In genomic region chr5:65119918-65120317, GRCm38 (mm10) we compare ENCODE assay signal across 13 mouse cellular contexts. TPM values are rescaled to one million over a fixed set of nuclear protein-coding genes. Genes with fewer than 3 reads are reported as not detected.
DNase-seq lines count a peak whose midpoint lies in the region; ATAC-seq and TF ChIP-seq lines count a peak whose summit lies in the region.
"Had no signal": no experiment of that assay in that cellular context is flagged by ENCODE, and none has a peak within 500 bp of the region (broad histone marks: within the 10 kb centered on the region; RNA-seq: fewer than 3 reads in every experiment).

No protein-coding gene starts in this region.

- H3K27me3 ChIP-seq in heart, postnatal 0 days (ENCODE audit: control insufficient read depth, insufficient read depth, low read length): no peaks in the 10 kb centered on the region
- H3K27me3 ChIP-seq in forebrain, embryonic 16.5 days (replicated peaks; ENCODE audit: control insufficient read depth, insufficient read depth, low read length): no peaks in the 10 kb centered on the region
- H3K27me3 ChIP-seq: embryonic facial prominence, embryonic 12.5 days had no signal

- TF ChIP-seq EP300 in heart, postnatal 0 days (IDR thresholded peaks at IDR 0.05; ENCODE audit: low read depth): no peak

- H3K9ac ChIP-seq in heart, postnatal 0 days (replicated peaks; ENCODE audit: low read depth, low read length): no peak overlapping the region
- no peak overlapping the region for H3K9ac ChIP-seq in forebrain, embryonic 16.5 days (replicated peaks; ENCODE audit: low read depth, low read length)
- H3K9ac ChIP-seq: embryonic facial prominence, embryonic 12.5 days; forebrain, postnatal 0 days had no signal

- no peak overlapping the region for H3K4me3 ChIP-seq in heart, postnatal 0 days (ENCODE audit: low read depth, low read length)
- H3K4me3 ChIP-seq in forebrain, embryonic 16.5 days (replicated peaks; ENCODE audit: low read length): no peak overlapping the region
- H3K4me3 ChIP-seq: embryonic facial prominence, embryonic 12.5 days had no signal

- H3K4me2 ChIP-seq in heart, postnatal 0 days (ENCODE audit: low read depth, low read length): no peak overlapping the region
- H3K4me2 ChIP-seq in forebrain, embryonic 16.5 days (ENCODE audit: low read length): no peak overlapping the region
- H3K4me2 ChIP-seq: embryonic facial prominence, embryonic 12.5 days had no signal

- intact Hi-C loops in heart, postnatal 10 days (cut with DNase I): no loop called here

- H3K27ac ChIP-seq in heart, postnatal 0 days (ENCODE audit: low read depth): peak overlapping the region; percentile 44
- H3K27ac ChIP-seq in forebrain, embryonic 16.5 days (ENCODE audit: low read length): no peak overlapping the region
- H3K27ac ChIP-seq: embryonic facial prominence, embryonic 12.5 days had no signal

- H3K9me3 ChIP-seq in heart, postnatal 0 days (replicated peaks; ENCODE audit: control insufficient read depth, low read length): no peaks in the 10 kb centered on the region
- no peaks in the 10 kb centered on the region for H3K9me3 ChIP-seq in forebrain, embryonic 16.5 days (ENCODE audit: control insufficient read depth, low read length)
- H3K9me3 ChIP-seq: embryonic facial prominence, embryonic 12.5 days had no signal

- 0 out of 2 replicates have a peak, but pooled peaks have one; percentile 24 for ATAC-seq in heart, postnatal 0 days (ENCODE audit: insufficient read depth, low read depth)
- no peak for ATAC-seq in forebrain, embryonic 16.5 days
- ATAC-seq: forebrain, postnatal 0 days; intestine, postnatal 0 days had no signal

- 46% methylated on average over 3 of the region's 3 CpGs for WGBS in heart, postnatal 0 days
- 70% methylated on average over 3 of the region's 3 CpGs for WGBS in forebrain, embryonic 16.5 days

- DNase-seq in heart, adult 8-10 months (ENCODE audit: low spot score): peak; percentile 36
- DNase-seq in heart, postnatal 10 days: no peak
- DNase-seq in 416B (ENCODE audit: low read depth): peak; percentile 88
- DNase-seq in heart, postnatal 0 days (ENCODE audit: low spot score): no peak
- DNase-seq in lung, postnatal 25 days (ENCODE audit: low spot score): peak; percentile 76
- no peak for DNase-seq in retina, embryonic 14.5 days (ENCODE audit: low spot score)
- DNase-seq in left cerebral cortex, adult 11 months (ENCODE audit: low spot score): no peak
- DNase-seq: cerebellum, postnatal 10 days; forebrain, postnatal 0 days; left cerebral cortex, postnatal 4 days had no signal

- peaks cover 11% of the 10 kb centered on the region; the same call in 1 of the 2 replicates for H3K4me1 ChIP-seq in heart, postnatal 0 days (ENCODE audit: control insufficient read depth, insufficient read depth)
- no peaks in the 10 kb centered on the region for H3K4me1 ChIP-seq in forebrain, embryonic 16.5 days (replicated peaks; ENCODE audit: control insufficient read depth, insufficient read depth, low read length)
- H3K4me1 ChIP-seq: embryonic facial prominence, embryonic 12.5 days had no signal

- peaks cover 8% of the 10 kb centered on the region; the same call in 1 of the 2 replicates for H3K36me3 ChIP-seq in heart, postnatal 0 days (replicated peaks; ENCODE audit: control insufficient read depth, insufficient read depth, low read length)
- no peaks in the 10 kb centered on the region for H3K36me3 ChIP-seq in forebrain, embryonic 16.5 days (ENCODE audit: control insufficient read depth, insufficient read depth)

- no peak for TF ChIP-seq CTCF in heart, postnatal 0 days (IDR thresholded peaks at IDR 0.05; ENCODE audit: low read depth)

RNA-seq across cellular contexts. Expression of gene Klhl5, which starts 12.6 kb away (rescaled TPM):
- 10 to 100 TPM; 13.0 to 16.0 (median 13.4) TPM for total RNA-seq in heart, adult 8-10 months (2022)
- 10 to 100 TPM; 20.8 to 21.1 TPM for total RNA-seq in heart, postnatal 10 days (2021)
- total RNA-seq in heart, postnatal 0 days (2014; rRNA removed; ENCODE audit: low replicate concordance): 7.9 and 10.0 TPM in 2 replicates
- polyA plus RNA-seq in heart, postnatal 0 days (2015; fragmentation: Nextera tagmentation; extraction: Ambion mirVana): 9.7 and 10.1 TPM in 2 replicates
- polyA plus RNA-seq in forebrain, embryonic 16.5 days (2015; fragmentation: Nextera tagmentation; extraction: Ambion mirVana): 63.5 and 67.3 TPM in 2 replicates

RNA-seq across cellular contexts. Expression of gene Tmem156, which starts 28.0 kb away (rescaled TPM):
- total RNA-seq in heart, adult 8-10 months (2022): under 1 TPM in 1 of 4 experiments, not detected in 3; 0.17 TPM
- under 1 TPM in 1 of 2 experiments, not detected in 1; 0.29 TPM for total RNA-seq in heart, postnatal 10 days (2021)
- total RNA-seq in heart, postnatal 0 days (2014; rRNA removed; ENCODE audit: low replicate concordance): not detected in 2 replicates
- polyA plus RNA-seq in heart, postnatal 0 days (2015; fragmentation: Nextera tagmentation; extraction: Ambion mirVana): 0.16 and 0.19 TPM in 2 replicates
- 0.22 TPM in 1 of 2 replicates, not detected in the other for polyA plus RNA-seq in forebrain, embryonic 16.5 days (2015; fragmentation: Nextera tagmentation; extraction: Ambion mirVana)
- total RNA-seq: left cerebral cortex, postnatal 4 days had no signal
- polyA plus RNA-seq: embryonic facial prominence, embryonic 12.5 days had no signal

Comparison
In these comparisons a context has a peak if more than half of its experiments do, and no peak if none do; other contexts are left out.
1. DNase-seq: peak in heart, adult 8-10 months (single experiment), 416B (single experiment) and lung, postnatal 25 days (single experiment); none in heart, postnatal 10 days (0 of 2), heart, postnatal 0 days (single experiment), retina, embryonic 14.5 days (single experiment) and left cerebral cortex, adult 11 months (single experiment).